Mouse (Mus musculus): ENCODE data around the gene Dhrs13. TPM values are rescaled to one million over a fixed set of nuclear protein-coding genes. Genes with fewer than 3 reads are reported as not detected.
"Not testable (repeated sequence)": the region's sequence is repeated elsewhere in the genome, so short reads cannot be mapped to it uniquely, and the experiment has no call there.

Dhrs13 gene
- polyA plus RNA-seq, 1 experiment from 2014 or later, result 17.3 TPM

GRCm38 (mm10) chr11:78023607-78024006 is 8.5 kb upstream of the Dhrs13 start:
- no peak for ATAC-seq (ENCODE audit: insufficient read depth, low FRiP score, low read depth)
- Histone ChIP-seq H3K36me3 (peaks cover 75% of the 10 kb centered on the region), H3K27me3 (replicated peaks) (no peaks in the 10 kb centered on the region), H3K9ac (no peak overlapping the region), H3K9me3 (no peaks in the 10 kb centered on the region), H3K27ac (no peak overlapping the region), H3K4me3 (replicated peaks) (no peak overlapping the region), H3K4me1 (no peaks in the 10 kb centered on the region), H3K4me2 (no peak overlapping the region)
- WGBS, result 85% methylated on average over 8 of the region's 8 CpGs

GRCm38 (mm10) chr11:78029240-78029639 is 2.8 kb upstream of the Dhrs13 start:
- 92% methylated on average over 8 of the region's 8 CpGs for WGBS
- H3K36me3 ChIP-seq, result peaks cover 50% of the 10 kb centered on the region

GRCm38 (mm10) chr11:78030600-78030999 is 1.5 kb upstream of the Dhrs13 start:
- H3K4me2 ChIP-seq, result no peak overlapping the region
- peaks cover 44% of the 10 kb centered on the region for H3K36me3 ChIP-seq
- no peaks in the 10 kb centered on the region for H3K27me3 ChIP-seq (replicated peaks)
- whole genome bisulfite sequencing, result 72% methylated on average over 2 of the region's 2 CpGs
- no peak overlapping the region for H3K4me3 ChIP-seq (replicated peaks)
- H3K9ac ChIP-seq, result no peak overlapping the region
- peaks cover 14% of the 10 kb centered on the region for H3K4me1 ChIP-seq
- no peaks in the 10 kb centered on the region for H3K9me3 ChIP-seq
- no peak for ATAC-seq (ENCODE audit: insufficient read depth, low FRiP score, low read depth)
- H3K27ac ChIP-seq, result no peak overlapping the region; the same call in 1 of the 2 replicates

More at GRCm38 (mm10) chr11:78029240-78029639, 2.8 kb upstream of the Dhrs13 start:
- Histone ChIP-seq H3K9ac (no peak overlapping the region), H3K4me3 (replicated peaks) (no peak overlapping the region), H3K27ac (no peak overlapping the region), H3K27me3 (replicated peaks) (no peaks in the 10 kb centered on the region), H3K4me2 (no peak overlapping the region), H3K4me1 (peaks cover 14% of the 10 kb centered on the region), H3K9me3 (no peaks in the 10 kb centered on the region)
- ATAC-seq (ENCODE audit: insufficient read depth, low FRiP score, low read depth), result no peak

GRCm38 (mm10) chr11:78031389-78031788 is 691 bp upstream of the Dhrs13 start:
- ATAC-seq (ENCODE audit: insufficient read depth, low FRiP score, low read depth), result no peak
- H3K9ac ChIP-seq, result no peak overlapping the region
- peak overlapping the region; percentile 97 for H3K4me2 ChIP-seq
- WGBS, result 44% methylated on average over 6 of the region's 6 CpGs
- peak overlapping the region; percentile 89 for H3K27ac ChIP-seq
- no peaks in the 10 kb centered on the region for H3K27me3 ChIP-seq (replicated peaks)
- H3K4me3 ChIP-seq (replicated peaks), result peak overlapping the region; percentile 71
- no peaks in the 10 kb centered on the region for H3K9me3 ChIP-seq
- H3K36me3 ChIP-seq, result peaks cover 36% of the 10 kb centered on the region
- H3K4me1 ChIP-seq, result peaks cover 14% of the 10 kb centered on the region

- peak overlapping the region; percentile 89; the same call in 1 of the 2 replicates for H3K27ac ChIP-seq
- ATAC-seq (ENCODE audit: insufficient read depth, low FRiP score, low read depth), result no peak
- WGBS, result 10% methylated on average over 5 of the region's 5 CpGs
- H3K9ac ChIP-seq, result peak overlapping the region; percentile 65
- H3K27me3 ChIP-seq (replicated peaks), result no peaks in the 10 kb centered on the region
- peaks cover 23% of the 10 kb centered on the region for H3K36me3 ChIP-seq
- peak overlapping the region; percentile 71 for H3K4me3 ChIP-seq (replicated peaks)
- H3K4me2 ChIP-seq, result peak overlapping the region; percentile 97
- no peaks in the 10 kb centered on the region for H3K9me3 ChIP-seq
- H3K4me1 ChIP-seq, result peaks cover 25% of the 10 kb centered on the region
These were observed 722 bp downstream of the Dhrs13 start for GRCm38 (mm10) chr11:78032809-78033195.

- no peak for ATAC-seq (ENCODE audit: insufficient read depth, low FRiP score, low read depth)
- no peaks in the 10 kb centered on the region for H3K9me3 ChIP-seq
- H3K9ac ChIP-seq, result no peak overlapping the region
- H3K4me2 ChIP-seq, result no peak overlapping the region
- no peak overlapping the region for H3K4me3 ChIP-seq (replicated peaks)
- peaks cover 14% of the 10 kb centered on the region for H3K36me3 ChIP-seq
- 94% methylated on average over 23 of the region's 23 CpGs for WGBS
- no peaks in the 10 kb centered on the region for H3K27me3 ChIP-seq (replicated peaks)
- H3K4me1 ChIP-seq, result peaks cover 36% of the 10 kb centered on the region
- no peak overlapping the region for H3K27ac ChIP-seq
These were observed 2.0 kb downstream of the Dhrs13 start for GRCm38 (mm10) chr11:78033931-78034617.

GRCm38 (mm10) chr11:78036791-78037190 is 4.7 kb downstream of the Dhrs13 start:
- H3K4me2 ChIP-seq, result no peak overlapping the region
- ATAC-seq (ENCODE audit: insufficient read depth, low FRiP score, low read depth), result no peak
- H3K36me3 ChIP-seq, result peaks cover 6% of the 10 kb centered on the region; the same call in 1 of the 2 replicates
- 83% methylated on average over 10 of the region's 10 CpGs for WGBS
- no peak overlapping the region for H3K4me3 ChIP-seq (replicated peaks)
- H3K27ac ChIP-seq, result no peak overlapping the region
- no peaks in the 10 kb centered on the region for H3K9me3 ChIP-seq
- no peaks in the 10 kb centered on the region for H3K27me3 ChIP-seq (replicated peaks)
- H3K9ac ChIP-seq, result no peak overlapping the region
- H3K4me1 ChIP-seq, result peaks cover 30% of the 10 kb centered on the region

- Histone ChIP-seq H3K9ac (peak within 1 kb of the TSS; percentile 86), H3K36me3 (peaks cover 6% of the 10 kb centered on the region; the same call in 1 of the 2 replicates), H3K4me3 (replicated peaks) (peak within 1 kb of the TSS; percentile 87), H3K27ac (peak within 1 kb of the TSS; percentile 84), H3K9me3 (no peaks in the 10 kb centered on the region), H3K27me3 (replicated peaks) (no peaks in the 10 kb centered on the region), H3K4me2 (peak within 1 kb of the TSS; percentile 87), H3K4me1 (peaks cover 24% of the 10 kb centered on the region)
- 2% methylated on average over 55 of the region's 55 CpGs for WGBS
- ATAC-seq (ENCODE audit: insufficient read depth, low FRiP score, low read depth), result peak; percentile 86
These were observed 6.0 kb downstream of the Dhrs13 start, which contains the start of gene Flot2 for GRCm38 (mm10) chr11:78037831-78038752. Flot2 (plus strand) TSS chr11:78037931.

GRCm38 (mm10) chr11:78040878-78041277 is 8.8 kb downstream of the Dhrs13 start:
- H3K9ac ChIP-seq, result no peak overlapping the region
- WGBS, result 69% methylated on average over 2 of the region's 2 CpGs
- H3K4me1 ChIP-seq, result peaks cover 22% of the 10 kb centered on the region
- H3K36me3 ChIP-seq, result no peaks in the 10 kb centered on the region
- H3K27ac ChIP-seq, result no peak overlapping the region
- H3K4me3 ChIP-seq (replicated peaks), result no peak overlapping the region
- no peaks in the 10 kb centered on the region for H3K27me3 ChIP-seq (replicated peaks)
- H3K4me2 ChIP-seq, result no peak overlapping the region
- no peaks in the 10 kb centered on the region for H3K9me3 ChIP-seq
- ATAC-seq (ENCODE audit: insufficient read depth, low FRiP score, low read depth), result no peak

GRCm38 (mm10) chr11:78042290-78042870 is 10.3 kb downstream of the Dhrs13 start:
- not testable (repeated sequence) for H3K9ac ChIP-seq; H3K9me3 ChIP-seq; H3K27ac ChIP-seq; H3K27me3 ChIP-seq (replicated peaks); ATAC-seq (ENCODE audit: insufficient read depth, low FRiP score, low read depth); H3K36me3 ChIP-seq; H3K4me2 ChIP-seq; H3K4me3 ChIP-seq (replicated peaks)
- WGBS, result 92% methylated on average over 4 of the region's 4 CpGs
- peaks cover 15% of the 10 kb centered on the region for H3K4me1 ChIP-seq

- H3K9ac ChIP-seq, result no peak overlapping the region
- no peak overlapping the region for H3K4me3 ChIP-seq (replicated peaks)
- H3K27me3 ChIP-seq (replicated peaks), result no peaks in the 10 kb centered on the region
- WGBS, result 70% methylated on average over 5 of the region's 5 CpGs
- ATAC-seq (ENCODE audit: insufficient read depth, low FRiP score, low read depth), result peak; percentile 63; the same call in 1 of the 2 replicates
- H3K4me1 ChIP-seq, result no peaks in the 10 kb centered on the region
- peak overlapping the region; percentile 48; the same call in 1 of the 2 replicates for H3K27ac ChIP-seq
- no peak overlapping the region for H3K4me2 ChIP-seq
- no peaks in the 10 kb centered on the region for H3K9me3 ChIP-seq
- no peaks in the 10 kb centered on the region for H3K36me3 ChIP-seq
These were observed 12.7 kb downstream of the Dhrs13 start for GRCm38 (mm10) chr11:78044758-78045251.

All from stomach, embryonic 15.5 days (tissue).